Mouse (Mus musculus): ENCODE data around the gene Olfr1377.
"Not testable (repeated sequence)": the region's sequence is repeated elsewhere in the genome, so short reads cannot be mapped to it uniquely, and the experiment has no call there.

The Olfr1377 gene

DNA sequence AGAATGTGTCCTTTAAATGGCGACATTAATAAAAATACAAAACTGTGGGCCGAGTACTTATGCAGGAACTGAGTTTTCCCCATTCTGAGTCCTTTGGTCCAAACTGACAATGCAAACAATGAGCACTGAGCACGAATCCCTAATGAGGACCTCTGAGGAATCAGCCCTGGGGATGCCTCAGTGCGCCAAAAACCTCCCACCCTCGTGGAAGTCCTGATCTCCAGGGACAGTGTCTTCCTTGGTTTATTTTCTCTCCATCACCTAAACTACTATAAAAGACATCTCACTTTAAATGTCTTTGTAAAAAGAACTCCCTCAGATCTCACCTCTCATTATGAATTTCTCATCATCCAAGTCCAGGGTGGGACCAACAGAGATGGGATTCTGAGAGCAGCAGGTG is at the start of gene Olfr1377:
Olfr1377 (plus strand) TSS at position 301 of the 400 bp plus-strand sequence.
- DNase-seq (ENCODE audit: low read depth, low spot score), result no peak

- DNase-seq (ENCODE audit: low read depth, low spot score), result no peak
Observed at GRCm38 (mm10) chr11:50932040-50932439, 49.7 kb upstream of the Olfr1377 start.

GRCm38 (mm10) chr11:50938435-50938834 is 43.3 kb upstream of the Olfr1377 start:
- DNase-seq (ENCODE audit: low read depth, low spot score), result no peak

- DNase-seq (ENCODE audit: low read depth, low spot score), result peak; percentile 27
Observed at GRCm38 (mm10) chr11:50939621-50940366, 42.0 kb upstream of the Olfr1377 start.

DNA sequence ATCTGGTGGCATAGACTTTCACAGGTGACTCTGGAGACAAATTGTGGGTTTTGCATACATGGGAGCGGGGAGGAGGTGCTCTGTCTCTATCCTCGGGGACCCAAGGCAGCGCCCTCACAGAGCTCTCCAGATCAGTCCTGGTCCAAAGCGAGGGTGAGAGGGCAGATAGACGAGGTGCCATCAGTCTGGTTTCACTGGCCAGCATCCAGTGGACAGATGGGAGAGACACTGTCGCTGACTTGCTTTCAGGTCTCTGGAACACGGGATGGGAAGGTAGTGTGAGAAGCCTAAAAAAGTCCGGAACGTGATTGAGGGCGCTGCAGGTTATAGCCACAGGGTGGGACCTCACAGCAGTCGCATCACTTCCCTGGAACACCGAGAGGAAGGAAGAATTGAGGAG is 39.4 kb upstream of the Olfr1377 start:
- DNase-seq (ENCODE audit: low read depth, low spot score), result no peak

GRCm38 (mm10) chr11:50943506-50943905 is 38.3 kb upstream of the Olfr1377 start, which contains the start of gene 4933414I15Rik:
4933414I15Rik (minus strand) TSS chr11:50943765.
- DNase-seq (ENCODE audit: low read depth, low spot score), result no peak

DNA sequence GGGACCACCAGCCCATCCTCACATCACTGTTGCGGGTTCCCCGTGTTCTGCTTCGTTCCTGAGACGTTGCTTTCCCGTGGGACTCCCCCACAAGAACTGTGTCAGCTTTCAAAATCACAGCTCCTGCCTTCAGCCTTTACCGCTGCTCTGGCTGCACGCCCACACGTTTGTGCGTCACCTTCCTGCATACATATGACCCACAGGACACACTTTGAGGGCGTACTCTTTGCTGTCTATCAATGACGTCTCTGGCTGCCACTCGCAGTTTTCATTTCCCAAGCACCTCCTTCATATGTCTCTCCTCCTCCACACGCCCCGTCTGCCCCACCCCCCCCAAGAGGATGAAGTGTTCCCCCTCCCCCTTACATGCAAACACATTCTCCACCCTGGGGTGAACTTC is 29.5 kb upstream of the Olfr1377 start:
- peak; percentile 66 for DNase-seq (ENCODE audit: low read depth, low spot score)

GRCm38 (mm10) chr11:50953665-50954064 is 28.1 kb upstream of the Olfr1377 start, which contains the start of gene Prop1:
Prop1 (minus strand) TSS chr11:50953765.
- no peak for DNase-seq (ENCODE audit: low read depth, low spot score)

DNA sequence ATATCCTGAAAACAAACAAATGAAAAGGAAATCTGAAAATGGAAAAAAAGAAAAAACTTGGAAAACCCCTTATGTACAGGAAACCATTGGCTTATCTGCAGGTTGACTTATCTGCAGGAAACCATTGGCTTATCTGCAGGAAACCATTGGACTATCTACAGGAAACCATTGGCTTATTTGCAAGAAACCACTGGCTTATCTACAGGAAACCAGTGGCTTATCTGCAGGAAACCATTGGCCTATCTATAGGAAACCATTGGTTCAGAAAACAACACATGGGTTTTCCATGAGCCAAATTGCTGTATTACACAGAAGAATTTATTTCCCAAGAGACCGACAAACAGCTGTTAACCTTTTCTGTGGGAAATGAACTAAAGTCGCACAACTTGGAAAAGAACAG is 16.9 kb upstream of the Olfr1377 start:
- DNase-seq (ENCODE audit: low read depth, low spot score), result no peak

- no peak for DNase-seq (ENCODE audit: low read depth, low spot score)
Observed at GRCm38 (mm10) chr11:50966230-50966629, 15.5 kb upstream of the Olfr1377 start, which contains the start of gene Olfr1378. Olfr1378 (plus strand) TSS chr11:50966530.

DNA sequence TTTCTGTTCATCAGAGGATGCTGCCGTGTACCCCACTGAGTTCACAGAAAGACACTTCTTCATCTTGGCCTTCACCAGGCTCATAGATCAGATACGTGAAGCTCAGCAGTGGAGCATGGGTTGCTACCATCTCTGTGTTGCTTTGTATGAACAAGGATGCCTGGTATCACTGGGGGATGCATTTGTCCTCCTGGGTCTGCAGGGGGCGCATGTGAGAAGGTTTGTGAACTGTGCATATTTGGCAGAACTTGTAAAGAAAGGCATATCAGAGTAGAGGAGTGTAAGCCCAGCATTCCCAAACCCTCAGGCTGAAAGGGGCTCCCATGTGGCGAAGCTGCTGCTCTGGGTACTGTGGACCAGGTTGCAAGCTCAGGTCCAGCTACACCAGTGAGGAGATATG is 4.6 kb upstream of the Olfr1377 start:
- DNase-seq (ENCODE audit: low read depth, low spot score), result no peak

DNA sequence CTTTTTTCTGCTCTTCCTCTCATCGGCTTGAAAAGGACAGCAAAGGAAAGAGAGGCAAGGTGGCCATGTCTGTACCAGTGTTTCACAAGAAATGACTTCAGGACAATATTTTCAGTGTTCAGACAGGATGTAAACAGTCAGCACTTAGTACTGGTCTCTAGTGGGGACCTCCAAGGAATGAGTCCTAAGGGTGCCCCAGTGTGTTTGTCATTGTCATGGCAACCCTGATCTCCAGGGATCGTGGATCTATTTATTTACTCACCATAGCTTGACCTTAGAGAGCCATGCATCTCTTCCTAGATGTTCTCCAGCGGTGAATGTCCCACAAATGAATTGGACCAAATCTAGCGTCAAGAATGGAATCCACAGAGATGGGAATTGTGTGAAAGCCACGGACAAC is 21.5 kb downstream of the Olfr1377 start, which contains the start of gene Olfr51:
Olfr51 (plus strand) TSS at position 301 of the 400 bp plus-strand sequence.
- DNase-seq (ENCODE audit: low read depth, low spot score), result no peak

- no peak for DNase-seq (ENCODE audit: low read depth, low spot score)
Observed at GRCm38 (mm10) chr11:51011821-51012220, 30.1 kb downstream of the Olfr1377 start.

DNA sequence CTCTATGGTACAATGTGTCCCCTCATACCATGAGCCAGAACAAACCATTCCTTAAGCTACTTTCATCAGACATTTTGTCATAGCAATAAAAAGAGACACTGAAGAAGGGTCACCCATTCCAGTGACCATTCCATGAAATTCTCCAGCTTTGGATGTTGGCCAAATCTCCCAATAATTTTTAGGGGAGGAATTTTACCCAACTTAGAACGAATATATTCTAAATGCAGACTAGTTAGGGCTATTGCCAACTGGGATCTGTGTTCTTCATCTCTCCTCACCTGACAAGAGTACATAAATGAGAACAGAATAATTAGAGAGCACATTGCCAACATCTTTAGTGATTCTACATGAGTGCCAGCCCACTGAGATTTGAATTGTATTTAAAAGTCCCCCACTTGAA is 32.2 kb downstream of the Olfr1377 start, which contains the start of gene Olfr54:
Olfr54 (plus strand) TSS at position 301 of the 400 bp plus-strand sequence.
- no peak for DNase-seq (ENCODE audit: low read depth, low spot score)

DNA sequence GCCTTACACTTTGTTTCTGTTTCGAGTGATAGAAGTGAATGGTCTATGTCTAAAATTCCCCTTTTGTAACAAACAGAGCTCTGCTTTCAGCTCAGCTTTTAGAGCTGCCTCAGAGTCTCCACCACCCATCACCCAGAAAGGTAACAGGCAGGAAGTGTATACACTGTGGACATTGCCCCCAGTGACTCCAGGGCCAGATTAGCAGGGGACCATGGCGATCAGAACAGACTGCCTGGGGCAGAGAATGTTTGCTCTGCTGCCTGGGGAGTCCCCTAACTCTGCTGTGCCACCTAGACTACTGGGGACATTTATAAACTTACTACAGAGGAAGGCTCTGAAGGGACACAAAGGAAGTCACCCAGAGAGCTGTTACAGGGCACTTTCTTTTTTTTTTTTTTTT is 34.6 kb downstream of the Olfr1377 start:
- no peak for DNase-seq (ENCODE audit: low read depth, low spot score)

GRCm38 (mm10) chr11:51026811-51027210 is 45.0 kb downstream of the Olfr1377 start:
- not testable (repeated sequence) for DNase-seq (ENCODE audit: low read depth, low spot score)

GRCm38 (mm10) chr11:51029381-51029780 is 47.6 kb downstream of the Olfr1377 start:
- DNase-seq (ENCODE audit: low read depth, low spot score), result not testable (repeated sequence)

- DNase-seq (ENCODE audit: low read depth, low spot score), result no peak
Observed at GRCm38 (mm10) chr11:51030225-51030624, 48.5 kb downstream of the Olfr1377 start.

GRCm38 (mm10) chr11:51032851-51033250 is 51.1 kb downstream of the Olfr1377 start:
- peak; percentile 18 for DNase-seq (ENCODE audit: low read depth, low spot score)

DNA sequence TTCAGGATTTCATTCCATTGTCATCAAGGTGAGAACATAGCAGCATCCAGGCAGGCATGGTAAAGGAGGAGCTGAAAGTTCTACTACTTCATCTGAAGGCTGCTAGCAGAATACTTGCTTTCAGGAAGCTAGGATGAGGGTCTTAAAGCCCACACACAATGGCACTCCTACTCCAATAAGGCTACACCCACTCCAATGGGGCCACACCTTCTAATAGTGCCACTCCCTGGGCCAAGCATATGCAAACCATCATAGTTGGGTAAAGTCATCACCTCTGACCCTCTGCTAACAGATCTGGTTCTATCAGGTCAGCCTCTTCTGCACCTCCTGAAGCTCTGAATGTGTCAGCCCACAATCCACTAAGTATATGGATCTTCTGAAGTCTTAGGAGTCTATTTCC is 52.4 kb downstream of the Olfr1377 start:
- not testable (repeated sequence) for DNase-seq (ENCODE audit: low read depth, low spot score)

DNA sequence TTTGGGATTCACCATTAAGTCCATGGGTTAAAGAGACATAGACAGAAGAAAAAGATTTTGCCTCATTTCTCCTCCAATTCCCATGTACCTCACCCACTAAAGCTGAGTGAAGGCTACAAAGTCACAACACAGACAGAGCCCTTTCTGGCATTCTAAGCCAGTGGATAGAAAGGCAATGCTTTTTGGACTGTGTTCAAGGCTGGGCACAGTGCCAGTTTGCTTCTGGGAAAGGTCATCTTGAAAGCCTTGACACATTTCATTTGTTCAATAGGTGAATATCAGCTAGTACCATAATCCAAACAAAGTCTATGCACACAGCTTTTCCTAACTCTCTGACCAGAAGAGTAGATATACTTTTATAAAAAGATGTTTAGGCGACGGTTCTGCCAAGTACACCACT is 54.2 kb downstream of the Olfr1377 start:
- no peak for DNase-seq (ENCODE audit: low read depth, low spot score)

Measured in CD4-positive helper T cell, adult 2 months (primary cell).